Mouse (Mus musculus): ENCODE measurements around the gene Pomp.

DNA sequence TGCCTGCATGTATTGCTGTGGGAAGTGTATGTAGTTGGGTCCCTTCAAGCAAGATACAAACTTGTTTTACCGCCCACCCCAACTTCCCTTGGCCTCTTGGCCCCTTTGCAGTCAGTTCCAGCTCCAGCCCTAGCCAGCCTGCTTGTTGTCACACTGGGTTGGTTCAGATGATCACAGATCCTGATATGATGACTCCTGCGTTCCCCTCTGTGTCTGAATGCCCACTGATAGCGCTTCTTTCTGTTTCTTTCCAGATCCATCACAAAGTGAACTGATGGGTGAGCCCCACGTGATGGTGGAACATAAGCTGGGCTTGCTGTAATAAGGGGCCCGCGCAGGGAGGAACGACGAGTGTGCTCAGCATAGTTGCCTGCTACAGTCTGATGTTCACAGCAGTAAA, 14.9 kb downstream of the Pomp start:
- TF ChIP-seq CTCF (IDR thresholded peaks at IDR 0.05; ENCODE audit: control insufficient read depth, insufficient read depth, insufficient replicate concordance, low read depth, low read length) (no peak), POLR2A (IDR thresholded peaks at IDR 0.05; ENCODE audit: control insufficient read depth, low read depth, low read length) (no peak)

Measured in testis, adult 2 months (tissue).